Mouse (Mus musculus): Measurements from ENCODE around the gene Tph2. TPM values are rescaled to one million over a fixed set of nuclear protein-coding genes. Genes with fewer than 3 reads are reported as not detected.

Gene Tph2
- polyA plus RNA-seq, 2 experiments from 2014 or later, result not detected

DNA sequence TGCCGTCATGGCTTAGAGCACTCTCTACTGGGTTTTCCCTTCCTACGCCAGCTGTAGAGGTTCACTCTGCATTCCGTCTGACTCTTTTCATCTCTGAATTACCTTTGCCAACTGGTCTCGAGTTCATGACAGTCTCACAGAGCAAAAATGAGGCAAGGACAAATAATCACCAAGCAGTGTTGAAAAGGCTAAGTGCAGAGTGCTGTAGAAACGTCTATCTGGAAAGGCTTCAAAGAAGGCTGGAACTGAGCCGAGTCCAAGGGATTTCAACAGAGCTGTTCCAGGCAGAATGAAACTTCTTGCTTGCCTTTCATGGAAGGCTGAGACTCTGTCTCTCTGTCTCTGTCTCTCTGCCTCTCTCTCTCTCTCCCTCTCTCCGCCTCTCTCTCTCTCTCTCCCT lies 47.8 kb downstream of the Tph2 start:
- no peak for ATAC-seq

DNA sequence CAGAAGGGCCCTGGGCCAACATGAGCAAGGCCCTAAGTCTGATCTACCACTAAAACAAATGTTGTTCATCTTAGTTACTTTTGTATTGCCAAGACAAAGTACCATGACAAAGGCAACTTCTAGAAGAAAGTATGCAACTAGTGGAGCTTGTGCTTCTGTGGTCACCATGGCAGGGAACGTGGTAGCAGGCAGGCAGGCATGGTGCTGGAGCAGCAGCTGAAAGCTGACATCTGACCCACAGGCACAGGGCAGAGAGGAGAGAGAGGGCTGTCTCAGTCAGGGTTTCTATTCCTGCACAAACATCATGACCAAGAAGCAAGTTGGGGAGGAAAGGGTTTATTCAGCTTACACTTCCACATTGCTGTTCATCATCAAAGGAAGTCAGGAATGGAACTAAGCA lies 56.9 kb downstream of the Tph2 start:
- no peak for ATAC-seq

DNA sequence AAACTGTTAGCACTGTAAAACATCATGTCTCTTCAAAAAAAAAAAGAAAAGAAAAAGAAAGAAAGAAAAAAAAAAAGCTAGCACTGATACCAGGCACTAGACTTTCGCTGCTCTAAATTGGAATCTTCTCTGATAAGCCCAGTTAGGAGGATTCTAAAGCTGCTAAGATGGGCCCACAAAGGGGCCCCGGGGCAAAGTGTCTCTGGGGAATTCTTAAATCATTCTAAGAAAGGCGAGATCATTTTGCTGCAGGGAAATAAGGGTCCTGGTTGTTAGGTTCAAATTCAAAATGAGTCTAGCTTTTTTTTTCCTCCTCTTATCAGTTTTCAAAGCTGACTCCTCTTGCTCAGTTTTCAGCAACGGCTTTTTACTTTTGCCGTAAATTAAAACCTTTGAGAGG lies 59.3 kb downstream of the Tph2 start:
- ATAC-seq, result no peak

DNA sequence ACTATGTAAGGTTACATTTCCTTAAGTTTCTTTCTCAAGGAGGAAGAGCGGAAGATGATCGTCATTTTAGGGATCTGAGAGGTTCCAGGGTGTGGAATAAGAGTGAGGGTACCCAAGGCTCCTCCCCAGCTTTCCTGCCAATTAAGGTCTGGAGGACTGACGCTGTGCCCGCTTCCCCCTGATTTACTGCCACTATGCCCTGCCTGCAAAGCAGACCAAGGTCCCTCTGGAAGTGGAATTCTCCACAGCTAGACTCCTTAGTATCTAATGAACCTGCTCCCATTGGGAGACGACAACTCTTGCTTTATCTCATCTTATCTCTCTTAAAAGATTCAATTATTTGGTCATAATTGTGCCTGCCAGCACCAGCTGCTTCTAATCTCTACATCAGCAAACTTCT lies 59.8 kb downstream of the Tph2 start:
- no peak for ATAC-seq

DNA sequence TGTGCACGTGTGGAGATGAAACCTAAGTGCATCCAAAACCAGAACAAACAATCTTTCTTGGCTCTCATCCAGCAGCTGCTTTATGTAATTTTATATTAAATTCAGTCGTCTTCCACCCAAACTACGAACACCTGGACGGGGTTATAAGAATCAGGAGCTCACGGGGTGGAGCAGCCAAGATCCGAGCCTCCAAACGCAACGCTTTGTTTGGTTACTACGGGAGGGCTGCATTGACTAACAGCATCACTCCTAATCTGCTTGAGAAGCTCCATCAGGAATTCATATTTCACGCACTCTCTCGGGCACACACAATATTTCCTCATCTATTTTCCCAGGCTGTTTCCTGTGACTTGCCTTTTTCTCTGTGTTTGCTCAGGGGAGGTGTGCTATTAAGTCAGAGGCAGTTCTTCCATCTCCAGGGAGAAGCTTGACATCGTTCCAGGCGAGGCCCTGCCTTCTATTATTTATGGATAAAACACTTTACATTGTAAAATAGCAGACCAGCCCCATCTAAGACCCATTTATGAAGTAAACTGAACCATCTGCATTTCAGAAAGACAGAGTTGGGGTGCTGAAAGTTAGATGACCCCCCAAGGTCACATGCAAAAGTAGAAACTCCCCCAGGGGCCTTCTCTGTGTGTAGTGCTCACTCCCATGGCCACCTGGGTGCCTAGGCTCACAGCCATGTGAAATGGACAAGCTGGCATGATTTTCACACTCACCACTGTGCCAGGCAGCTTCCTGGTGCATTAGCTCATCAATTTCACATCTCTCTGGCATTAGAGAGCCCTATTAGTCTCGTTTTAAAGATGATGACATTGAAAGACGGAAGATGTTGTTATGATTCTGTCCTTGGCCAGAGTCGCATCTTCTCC lies 76.9 kb downstream of the Tph2 start:
- no peak for ATAC-seq

DNA sequence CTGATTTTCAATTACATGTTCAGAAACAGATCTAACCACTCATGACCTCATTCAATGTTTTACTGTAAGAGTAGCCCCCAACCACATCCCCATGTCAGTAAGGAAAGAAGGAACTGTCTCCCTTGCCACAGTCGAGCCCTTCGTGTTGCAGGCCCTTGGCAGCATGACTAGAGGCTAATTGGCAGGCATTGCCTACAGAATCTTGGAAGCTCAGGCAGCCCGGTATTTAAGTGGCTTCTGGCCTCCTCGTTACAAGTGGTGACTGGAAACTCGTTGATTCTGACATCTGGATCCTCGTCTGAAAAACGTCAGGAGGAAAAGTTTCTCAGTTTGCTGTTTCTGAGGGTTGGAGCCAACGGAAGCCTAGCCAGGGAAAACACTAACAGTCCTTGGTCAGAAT lies 80.6 kb downstream of the Tph2 start:
- no peak for ATAC-seq

DNA sequence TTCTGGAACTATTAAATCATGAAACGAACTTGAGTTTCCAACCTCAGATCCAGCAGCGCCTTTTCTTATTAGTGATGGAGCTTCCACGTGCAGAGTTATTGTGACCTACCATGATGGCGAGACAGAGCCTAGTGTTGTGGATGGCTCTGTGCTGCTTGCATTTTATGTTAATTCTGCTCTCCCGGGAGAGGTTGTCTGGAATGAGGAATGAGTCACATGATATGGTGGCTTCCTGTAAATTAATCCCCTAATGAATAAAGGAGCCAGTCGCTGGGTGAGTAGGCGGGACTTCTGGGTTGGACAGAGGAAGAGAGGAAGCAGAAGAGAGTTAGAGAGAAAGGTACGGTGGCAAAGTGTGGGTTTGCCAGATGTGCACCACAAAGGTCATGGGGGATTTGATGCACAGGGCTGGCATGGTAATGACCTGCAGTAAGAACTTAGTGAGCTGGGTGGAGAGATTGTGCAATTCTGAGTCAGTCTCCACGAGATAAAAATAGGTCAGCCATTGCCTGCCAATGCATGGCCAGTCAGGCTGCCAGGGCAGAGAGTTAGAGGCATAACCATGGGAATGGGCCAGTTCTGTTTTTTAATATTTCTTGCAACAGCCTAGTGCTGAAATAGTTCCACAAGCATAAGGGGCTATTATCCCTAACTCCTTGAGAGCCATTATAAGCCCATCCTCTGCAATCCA lies 84.8 kb downstream of the Tph2 start:
- no peak for ATAC-seq

DNA sequence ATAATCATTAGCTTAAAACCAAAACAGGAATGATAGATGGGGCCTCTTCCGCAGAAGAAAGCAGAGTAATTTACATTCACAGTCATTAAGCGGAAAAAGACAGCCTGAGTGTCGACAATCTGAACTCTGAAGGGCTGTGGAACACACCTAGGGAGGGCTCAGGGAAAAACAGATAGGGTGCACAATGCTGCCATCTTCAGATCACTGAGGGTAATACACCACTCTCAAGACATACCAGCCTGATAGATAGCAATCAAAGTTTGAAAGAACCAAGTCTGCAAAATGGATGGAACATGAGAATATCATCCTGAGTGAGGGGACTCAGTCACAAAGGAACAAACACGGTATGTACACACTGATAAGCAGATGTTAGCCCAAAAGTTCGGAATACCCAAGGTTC lies 87.7 kb downstream of the Tph2 start:
- ATAC-seq, result no peak

DNA sequence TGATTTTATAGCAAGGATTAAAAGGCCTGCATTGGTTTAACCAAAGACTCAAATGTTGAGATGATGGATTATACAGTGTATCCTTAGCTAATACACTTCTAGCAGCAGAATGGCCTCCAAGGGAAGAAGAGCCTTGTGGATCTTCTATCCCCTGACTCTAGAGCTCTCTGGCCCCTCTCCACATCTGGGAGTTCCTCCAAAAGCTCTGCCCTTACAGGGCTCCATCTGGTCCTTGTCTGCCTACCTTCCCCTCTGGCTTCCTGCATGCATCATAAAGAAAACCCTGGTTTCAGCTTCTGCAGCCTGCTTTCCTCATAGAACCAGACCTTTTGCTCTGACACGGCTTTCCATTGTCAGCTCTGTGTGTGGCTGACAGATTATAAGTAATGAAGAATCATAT lies 88.6 kb downstream of the Tph2 start:
- no peak for ATAC-seq

DNA sequence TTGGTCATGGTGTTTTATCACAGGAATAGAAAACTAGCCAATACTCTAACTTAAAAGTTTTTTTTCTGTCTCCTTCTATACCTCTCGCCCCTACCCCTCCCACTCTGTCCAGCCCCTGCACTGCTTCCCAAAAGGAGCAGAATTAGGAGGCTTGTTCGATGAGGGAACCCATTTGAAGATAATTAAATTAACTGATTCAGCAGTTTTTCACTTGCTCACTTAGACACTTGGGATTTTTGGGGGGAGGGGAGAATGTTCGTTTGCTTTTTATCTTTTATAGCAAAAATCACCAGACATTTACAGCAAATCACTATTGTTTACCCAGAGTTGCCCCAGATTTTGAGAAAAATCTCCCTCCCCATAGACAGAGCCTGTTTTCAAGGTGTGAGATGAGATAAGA lies 106.6 kb downstream of the Tph2 start:
- no peak for ATAC-seq

DNA sequence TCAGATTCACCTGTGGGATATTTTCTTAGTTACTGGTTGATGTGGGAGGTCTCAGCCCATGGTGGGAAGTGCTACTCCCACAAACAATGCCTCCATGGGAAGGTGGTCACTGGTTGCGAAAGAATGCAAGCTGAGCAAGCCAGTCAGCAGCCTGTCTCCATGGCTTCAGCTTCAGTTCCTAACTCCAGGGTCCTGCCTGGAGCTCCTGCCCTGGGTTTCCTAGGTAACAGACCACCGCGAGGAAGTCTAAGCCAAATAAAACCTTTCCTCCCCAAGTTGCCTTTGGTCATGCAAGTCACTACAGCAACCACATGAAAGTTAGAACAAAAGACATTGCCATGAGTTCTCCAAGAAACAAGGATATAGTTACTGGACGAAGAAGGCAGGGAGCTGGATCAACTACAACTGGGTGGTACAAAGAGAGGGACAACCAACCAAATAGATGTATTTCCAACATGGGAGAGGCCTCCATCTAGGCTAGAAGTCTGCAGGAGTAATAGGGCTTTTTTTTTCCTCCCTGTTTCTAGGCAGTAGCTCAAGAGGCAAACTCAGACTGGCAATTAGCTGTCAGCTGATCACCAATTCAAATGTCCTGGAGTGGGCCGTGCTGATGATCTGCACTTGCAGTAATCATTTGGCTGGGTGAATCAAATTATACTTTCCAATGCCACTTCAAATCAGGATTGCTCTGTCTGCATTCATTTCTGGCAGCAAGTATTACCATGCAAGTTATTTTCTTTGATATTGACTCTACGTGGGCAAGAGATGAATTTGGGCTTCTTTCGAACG lies 115.5 kb downstream of the Tph2 start:
- no peak for ATAC-seq

DNA sequence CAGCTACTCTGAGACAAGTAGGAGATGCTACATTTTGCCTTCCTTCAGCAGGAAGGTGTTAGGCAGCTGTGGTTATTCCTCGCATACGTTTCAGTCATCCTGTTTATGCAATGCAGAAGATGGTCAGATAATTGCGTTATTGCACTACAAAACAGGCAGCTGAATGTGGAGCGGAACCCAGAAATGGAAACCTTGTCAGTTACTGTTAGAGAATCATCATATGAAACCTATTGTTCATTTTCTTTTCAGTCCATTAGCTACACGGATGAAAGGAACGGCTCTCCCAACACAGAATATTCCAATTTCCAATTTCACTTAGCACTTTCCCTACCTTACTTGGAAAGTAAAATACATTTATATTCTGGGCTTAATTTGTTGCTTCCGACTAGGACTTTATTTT lies 120.9 kb downstream of the Tph2 start:
- ATAC-seq, result no peak

DNA sequence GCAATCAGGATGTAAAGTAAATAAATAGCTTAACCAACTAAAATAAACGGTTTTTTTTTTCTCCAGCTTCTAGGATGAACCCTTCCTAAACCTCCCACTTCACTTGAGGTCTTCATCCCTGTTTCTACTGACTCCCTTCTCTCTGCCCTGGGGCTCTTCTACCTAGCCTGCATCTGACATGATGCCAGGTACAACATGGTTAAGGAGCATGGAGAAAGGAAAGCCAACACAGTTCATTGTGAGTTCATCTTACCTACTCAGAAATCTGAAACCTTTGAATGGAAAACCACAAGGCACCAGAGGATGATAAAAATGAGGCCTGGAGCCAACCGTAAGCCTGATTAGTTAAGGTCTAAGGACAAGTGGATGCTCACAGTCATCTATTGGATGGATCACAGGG lies 123.3 kb downstream of the Tph2 start:
- ATAC-seq, result no peak

DNA sequence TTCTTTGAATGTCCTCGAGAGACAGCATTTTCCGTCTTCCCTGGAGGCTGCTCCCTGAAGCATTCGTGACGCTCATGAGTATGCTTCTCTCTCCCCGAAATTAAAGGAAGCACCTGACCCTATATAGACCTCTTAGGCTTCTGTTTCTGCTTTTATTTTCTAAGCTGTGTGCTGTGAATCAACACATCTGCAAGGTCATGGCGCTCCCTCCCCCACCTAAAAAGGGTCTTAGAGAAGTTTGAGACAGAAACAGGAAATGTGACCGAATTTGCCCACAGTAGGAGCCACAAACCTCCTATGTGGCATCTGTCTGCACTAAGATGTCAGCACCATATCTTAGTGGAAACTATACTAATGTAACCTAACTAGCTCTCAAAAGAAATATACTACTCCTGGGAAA lies 124.1 kb downstream of the Tph2 start:
- ATAC-seq, result no peak

DNA sequence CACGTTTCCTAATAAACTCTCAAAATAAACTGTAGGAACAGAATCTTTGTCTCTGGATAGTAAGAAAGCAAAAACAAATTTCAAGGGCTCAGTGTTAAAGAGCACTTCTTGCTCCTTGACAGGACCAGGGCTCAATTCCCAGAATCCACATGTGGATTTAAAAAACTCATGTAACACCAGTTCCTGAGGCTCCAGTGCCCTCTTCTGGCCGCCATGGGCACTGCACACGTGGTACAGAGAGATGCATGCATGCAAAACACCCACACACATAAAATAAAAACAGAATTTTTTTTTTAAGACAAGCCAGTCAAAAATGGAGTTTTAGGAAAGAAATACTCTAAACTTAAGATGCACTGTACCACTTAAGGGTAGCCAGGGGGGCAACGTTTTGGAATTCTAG lies 133.2 kb downstream of the Tph2 start:
- ATAC-seq, result no peak

DNA sequence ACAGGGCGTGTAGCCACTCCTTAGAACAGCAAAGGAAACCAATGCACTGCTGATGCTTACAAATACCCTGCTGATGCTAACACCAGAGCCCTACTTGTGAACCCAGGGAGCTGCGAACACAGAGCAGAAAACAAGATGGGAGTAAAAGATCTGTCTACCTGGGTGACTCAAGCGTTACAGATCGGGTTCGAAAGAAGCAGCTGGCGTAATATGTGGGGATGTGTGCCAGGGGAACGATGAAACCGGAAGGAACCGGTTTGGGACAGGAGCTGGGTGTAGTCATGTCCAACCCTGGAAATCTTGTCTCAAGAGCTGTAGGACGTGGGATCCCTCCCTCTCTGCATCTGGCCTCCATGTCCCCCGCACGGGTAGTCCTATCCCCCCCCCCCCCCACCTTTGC lies 134.1 kb downstream of the Tph2 start:
- ATAC-seq, result no peak

DNA sequence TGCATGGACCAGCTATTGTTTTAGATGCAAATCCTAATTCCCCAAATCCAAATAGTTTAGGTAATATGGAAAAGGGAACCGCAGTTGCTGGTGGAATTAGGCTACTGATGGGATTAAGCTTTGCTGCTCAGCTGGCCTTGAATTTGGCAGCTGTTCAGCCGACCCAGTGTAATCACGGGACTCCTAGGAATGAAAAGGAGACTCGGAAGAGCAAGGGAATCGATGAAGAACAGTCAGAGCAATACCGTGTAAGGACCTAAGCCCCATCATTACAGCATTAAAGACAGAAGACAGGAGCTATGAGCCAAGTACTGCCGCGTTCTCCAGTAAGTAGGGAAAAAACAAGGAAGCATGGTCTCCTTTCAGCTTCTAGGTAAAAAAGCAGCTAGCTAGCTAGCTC lies 134.6 kb downstream of the Tph2 start:
- ATAC-seq, result no peak

DNA sequence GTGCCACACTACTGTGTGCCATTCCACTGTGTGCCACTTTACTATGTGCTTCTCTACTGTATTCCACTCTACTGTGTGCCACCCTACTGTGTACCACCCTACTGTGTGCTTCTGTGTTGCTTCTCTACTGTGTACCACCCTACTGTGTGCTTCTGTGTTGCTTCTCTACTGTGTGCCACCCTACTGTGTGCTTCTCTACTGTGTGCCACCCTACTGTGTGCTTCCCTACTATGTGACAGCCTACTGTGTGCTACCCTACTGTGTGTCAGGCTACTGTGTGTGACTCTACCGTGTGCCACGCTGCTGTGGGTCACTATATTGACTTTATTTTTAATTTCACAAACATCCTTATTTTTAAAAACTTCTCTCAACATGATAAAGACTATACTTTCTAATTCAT lies 136.3 kb downstream of the Tph2 start:
- ATAC-seq, result no peak

DNA sequence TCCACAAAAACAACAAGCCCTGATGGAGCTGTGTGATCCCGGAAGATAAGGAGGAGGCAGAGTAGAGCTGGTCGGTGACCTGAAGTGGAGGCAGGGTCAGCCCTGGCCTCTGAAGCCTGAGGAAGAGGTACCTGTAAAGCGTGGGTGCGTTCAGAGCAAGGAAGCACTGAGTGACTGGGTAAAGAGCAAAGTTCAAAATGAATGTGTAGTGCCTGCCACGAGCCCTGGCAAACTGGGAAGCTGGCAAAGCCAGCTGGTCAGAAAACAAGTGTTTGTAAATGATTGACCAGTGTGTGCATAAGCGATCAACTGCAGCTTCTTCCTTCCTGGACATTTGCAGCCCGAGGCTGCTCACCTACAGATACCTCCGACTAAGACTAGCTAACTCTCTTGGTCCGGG lies 149.1 kb downstream of the Tph2 start:
- no peak for ATAC-seq

Data from activated CD4-positive, CD25-positive, alpha-beta regulatory T cell, adult 4 months (primary cell).